Mouse (Mus musculus) yolk sac, embryonic 10.5 days (tissue): ENCODE data around the gene Gnai3.

Source experiments
- DNase-seq: peaks from one replicate; pipeline ENCODE4 v3.0.0-alpha.2; 2017; ENCODE audit warnings: low spot score

Gnai3 gene

DNA sequence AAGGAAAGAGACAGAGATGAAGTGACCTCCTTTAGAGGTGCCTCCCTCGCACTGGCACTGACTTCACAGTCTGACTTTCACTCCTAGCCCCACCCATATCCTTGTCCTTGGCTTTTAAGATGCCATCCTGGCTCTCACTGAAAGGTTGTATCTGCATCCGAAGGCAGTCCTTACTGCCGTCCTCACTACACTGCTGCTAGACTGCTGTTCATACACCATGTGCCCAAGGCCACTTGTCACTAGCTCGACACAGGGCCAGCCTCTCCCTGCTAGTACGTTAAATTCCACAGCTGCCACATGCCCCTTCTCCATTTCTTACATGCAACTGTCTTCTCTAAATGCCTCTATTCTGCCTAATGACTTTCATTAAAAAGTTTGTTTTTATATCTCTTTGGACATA, 34.6 kb downstream of the Gnai3 start:
- DNase-seq: no peak

DNA sequence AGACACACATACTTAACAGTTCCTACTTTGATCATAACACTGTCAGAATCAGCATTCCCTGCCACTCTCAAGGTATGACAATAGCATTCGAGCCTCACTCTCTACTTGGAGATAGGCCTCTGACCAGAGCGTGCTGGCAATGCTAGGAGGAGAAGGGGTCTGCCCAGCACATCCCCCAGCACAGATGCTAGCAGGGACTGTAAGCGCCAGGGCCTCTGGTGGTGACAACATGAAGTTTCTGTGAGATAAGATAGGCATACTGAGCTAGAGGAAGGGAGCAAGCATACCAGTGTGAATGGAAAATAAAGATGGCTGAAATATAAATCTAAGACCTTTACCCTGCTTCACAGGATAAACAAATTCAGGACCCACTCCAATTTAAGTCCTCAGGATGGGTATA, 40.7 kb downstream of the Gnai3 start:
- no peak for DNase-seq

DNA sequence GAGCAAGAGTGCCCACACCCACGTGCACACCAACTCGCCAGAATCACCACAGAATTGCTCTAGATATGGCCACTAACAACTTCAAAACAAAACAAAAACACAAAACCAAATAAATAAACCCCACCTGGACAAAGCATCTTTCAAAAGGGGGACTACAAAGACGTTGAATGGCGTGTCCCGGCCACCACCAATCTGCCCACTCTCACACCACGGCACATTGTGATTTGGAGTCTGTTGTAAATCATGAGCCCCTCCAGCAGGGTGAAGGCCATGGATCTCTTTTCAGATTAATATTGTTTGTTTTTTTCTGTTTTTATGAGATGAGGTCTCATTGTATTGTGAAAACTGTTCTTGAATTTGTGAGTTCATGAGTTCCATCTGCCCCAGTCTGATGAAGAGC, 43.9 kb downstream of the Gnai3 start:
- DNase-seq: no peak

DNA sequence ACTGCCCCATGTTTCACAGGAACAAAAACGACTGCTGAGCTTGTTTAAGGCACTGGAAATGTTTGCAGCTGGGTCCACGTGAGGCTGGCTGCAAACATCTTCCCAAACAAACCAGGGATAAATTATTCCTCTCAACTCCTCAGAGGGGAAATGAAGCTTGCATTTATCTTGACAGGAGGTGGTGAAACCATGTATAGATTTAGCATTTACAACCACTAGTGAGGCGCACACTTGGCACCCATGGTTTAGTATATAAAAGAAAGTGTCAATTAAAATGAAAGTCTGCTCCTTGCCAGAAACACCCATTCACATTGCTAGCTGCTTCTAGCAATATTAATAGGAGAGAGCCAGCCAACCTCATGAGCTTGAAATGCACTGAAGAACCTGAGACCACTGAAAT, 44.4 kb downstream of the Gnai3 start:
- no peak for DNase-seq

DNA sequence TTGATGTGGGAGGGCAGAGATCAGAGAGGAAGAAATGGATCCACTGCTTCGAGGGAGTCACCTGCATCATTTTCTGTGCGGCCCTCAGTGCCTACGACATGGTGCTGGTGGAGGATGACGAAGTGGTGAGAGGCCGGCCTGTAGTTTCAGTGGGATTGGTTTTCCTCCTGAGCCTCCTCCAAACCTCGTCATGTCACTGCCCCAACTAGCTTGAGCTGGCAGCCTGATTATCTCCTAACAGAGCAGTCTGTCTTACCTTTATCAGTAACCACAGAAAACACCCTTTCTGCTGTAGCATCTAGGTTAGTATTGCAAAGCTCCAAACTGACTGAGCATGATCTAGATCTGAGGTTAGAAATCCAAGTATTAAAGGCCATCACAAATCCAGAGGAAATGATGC, 47.6 kb downstream of the Gnai3 start:
- DNase-seq: no peak

DNA sequence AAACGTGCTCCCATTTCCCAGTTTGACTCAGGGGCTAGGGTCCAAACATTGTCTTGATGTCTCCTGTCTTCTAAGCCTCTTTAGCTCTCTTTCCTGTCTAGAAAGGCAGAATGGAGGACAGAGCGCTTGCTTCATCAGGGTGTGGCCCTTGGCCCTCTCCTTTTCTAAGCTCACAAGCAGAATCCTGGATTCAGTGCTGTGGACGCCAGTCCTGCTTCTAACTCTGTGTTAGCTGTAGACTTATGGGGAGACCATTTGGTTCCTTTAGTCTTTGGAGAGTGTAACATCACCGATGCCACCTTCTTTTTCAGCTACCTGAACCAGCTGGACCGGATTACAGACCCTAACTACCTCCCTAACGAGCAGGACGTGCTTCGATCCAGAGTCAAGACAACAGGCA, 48.3 kb downstream of the Gnai3 start:
- no peak for DNase-seq

DNA sequence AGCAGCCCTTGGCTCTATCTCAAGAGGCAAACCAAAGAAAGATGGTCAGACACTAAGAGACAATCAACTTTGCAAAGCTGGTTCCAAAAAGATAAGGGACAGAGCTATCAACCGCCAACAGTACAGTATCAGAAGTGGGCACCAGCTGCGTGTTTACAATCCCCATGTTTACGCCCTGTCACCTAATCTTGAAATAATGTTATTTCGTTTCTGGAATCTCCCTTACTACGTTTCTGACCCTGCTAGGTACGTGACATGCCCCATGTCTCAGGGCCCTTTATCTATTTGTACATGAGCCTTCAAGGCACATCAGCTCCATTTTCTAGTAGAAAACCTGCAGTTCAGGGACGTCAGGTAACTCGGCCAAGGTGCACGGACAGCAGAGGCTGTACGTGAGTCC, 49.2 kb downstream of the Gnai3 start:
- peak; percentile 15 for DNase-seq

DNA sequence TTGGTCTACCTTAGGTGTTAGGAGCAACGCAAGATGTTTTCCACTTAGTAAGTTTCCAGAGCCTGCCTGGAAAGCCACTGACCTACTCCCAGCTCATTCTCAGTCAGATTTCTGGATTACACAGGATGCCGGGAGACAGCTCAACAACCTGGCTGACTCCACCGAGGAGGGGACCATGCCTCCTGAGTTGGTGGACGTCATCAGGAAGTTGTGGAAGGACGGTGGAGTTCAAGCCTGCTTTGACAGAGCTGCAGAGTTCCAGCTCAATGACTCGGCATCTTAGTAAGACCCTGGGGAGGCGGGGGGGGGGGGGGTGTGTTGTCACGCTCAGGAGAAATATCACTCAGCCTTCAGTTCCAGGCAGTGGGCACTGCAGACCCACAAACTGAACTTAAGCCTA, 49.7 kb downstream of the Gnai3 start:
- DNase-seq: no peak

DNA sequence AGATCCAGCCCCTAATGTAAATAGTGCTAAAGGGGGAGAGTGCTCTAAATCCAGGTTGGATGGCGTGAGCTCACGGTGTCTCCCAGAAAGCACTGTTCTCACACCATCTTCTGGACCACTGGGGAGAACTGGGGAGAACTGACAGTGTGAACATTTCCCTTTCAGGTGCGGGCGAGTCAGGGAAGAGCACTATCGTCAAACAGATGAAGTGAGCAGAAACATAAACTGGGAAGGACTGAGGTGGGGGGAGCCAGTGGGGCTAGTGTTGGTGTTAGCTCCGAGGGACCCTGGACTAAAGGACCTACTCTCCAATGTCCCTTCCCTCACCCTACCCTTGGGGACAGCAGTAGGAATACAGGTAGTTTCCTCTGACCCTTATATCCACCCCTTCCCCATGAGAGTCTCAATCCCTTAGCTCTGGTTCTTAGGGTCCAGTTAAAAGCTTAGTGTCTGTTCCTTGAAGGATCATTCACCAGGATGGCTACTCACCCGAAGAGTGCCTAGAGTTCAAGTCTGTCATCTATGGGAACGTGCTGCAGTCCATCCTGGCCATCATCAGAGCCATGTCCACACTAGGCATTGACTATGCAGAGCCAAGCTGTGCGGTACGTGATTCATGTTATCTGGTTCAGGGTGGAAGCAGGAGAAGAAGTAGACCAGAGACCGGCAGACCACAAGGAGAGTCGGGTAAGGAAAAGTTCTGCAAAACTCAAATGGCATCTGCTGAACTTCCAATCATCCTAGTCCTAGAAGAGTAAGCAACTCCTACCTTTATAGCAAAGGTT, 50.8 kb downstream of the Gnai3 start:
- DNase-seq: no peak

DNA sequence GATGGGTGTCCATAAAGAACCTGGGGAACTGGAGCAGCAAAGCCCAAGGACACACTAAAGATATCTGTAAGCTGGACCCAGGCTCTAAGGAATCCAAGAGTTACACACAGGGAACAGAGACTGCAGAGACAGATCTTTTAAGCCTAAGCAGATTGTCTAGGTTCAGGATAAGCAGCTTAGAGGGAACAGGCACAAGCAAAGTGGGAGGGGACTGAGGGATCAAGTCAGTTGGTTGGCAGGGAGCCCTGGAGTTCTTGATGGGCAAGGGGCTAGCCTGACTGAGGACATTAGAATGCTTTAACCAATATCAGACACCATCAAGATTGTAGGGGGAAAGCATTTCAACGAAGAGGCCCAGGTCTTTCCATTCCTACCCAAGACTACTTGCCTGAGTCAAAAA, 51.8 kb downstream of the Gnai3 start:
- DNase-seq: no peak

DNA sequence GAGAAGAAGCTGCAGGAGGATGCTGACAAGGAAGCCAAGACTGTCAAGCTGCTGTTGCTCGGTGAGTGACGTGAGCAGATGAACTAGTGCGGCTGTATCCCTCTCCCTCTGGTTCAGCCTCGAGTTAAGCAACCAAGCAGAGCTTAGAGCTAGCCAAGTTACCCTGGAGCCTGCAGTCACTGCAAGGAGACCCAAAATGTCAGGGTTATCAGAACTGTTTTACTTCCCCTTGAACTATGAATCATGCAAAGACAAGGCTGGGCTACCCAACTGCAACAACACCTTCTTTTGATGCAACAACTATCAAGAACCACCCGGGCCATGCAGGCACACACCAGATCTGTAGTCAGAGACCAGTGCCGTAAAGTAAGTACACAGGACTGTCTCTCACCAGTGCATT, 52.6 kb downstream of the Gnai3 start:
- DNase-seq: no peak

DNA sequence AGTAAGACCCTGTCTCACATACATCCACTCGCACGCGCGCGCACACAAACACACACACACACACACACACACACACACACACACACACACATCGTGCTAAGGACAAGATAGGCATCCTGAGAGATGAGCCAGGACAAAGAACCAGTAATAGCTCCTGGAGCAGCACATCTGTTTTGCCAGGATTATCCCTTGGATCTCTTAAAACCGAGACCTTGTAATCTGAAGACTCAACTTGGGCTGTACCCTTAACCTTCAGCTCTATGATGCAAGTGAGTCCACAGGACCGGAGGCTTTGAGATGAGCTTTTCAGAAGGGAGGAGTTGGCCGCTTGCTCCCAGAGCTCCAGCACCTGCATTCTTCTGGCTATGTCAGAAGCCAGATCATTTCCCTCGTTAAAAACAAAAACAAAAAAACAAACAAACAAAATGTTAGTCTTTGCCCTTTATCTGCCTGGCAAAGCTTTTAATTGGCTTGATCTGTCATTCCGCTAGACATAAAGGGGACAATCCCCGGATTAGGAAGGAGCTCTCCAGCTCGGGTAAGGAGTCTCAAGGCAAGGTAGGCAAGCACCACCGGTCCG, 53.3 kb downstream of the Gnai3 start, which contains the start of gene Gnat2:
TSS of gene Gnat2 (plus strand) at position 254 of the 580 bp plus-strand sequence.
- DNase-seq: no peak

DNA sequence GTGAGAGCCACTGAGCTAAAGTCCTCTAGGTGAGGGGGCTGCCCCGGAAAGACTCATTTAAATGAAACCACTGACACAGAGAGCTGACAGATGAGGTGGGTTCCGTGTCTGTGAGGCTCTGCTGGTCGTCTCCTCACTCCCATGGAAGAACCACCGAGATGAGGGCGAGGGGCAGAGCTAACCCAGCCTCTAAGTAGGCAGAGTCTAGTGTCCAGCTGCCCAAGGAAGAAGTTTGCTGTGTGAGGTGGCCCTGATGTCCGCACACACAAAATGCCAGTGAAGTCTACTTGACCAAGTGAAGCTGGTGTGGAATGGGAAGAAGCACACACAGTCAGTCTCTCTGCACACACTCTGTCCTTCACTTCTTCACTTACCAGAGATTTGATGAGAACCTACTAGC, 53.9 kb downstream of the Gnai3 start:
- DNase-seq: no peak

DNA sequence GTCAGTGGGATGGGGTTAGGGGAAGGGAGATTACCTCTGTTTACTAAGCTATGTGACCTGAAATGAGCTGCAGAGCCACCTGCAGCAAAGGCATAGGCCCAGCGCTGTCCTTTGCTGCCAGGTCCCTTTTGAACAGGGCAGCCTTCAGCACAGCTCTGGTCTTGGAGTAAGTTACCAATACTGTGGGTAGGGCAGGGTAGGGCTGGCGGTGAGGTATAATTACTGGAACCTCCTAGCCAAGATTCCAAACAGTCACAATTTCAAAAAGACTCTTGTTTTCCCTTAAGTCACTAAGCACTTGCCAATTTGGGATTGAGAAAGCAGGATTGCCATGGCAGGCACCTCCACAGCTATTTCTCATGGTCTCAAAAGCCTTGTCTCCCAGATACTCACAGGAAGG, 55.4 kb downstream of the Gnai3 start:
- no peak for DNase-seq

DNA sequence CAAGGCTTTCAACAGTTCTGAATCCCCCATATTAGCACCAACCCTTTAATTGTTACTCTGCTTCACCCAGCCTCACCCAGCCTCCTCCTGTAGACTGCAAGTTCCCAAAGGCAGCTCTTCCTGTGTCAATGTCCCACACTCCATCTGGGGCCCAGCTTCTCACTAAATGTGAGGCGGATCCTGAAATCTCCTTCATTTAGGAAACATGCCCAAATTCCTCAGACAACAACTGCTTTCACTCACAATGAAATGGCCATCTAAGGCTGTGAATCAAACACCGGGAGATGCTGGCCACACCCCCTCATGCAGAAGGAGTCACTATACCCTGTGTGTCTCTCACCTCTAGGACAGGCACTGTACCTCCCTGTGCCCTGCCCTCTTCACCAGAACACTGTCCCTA, 56.0 kb downstream of the Gnai3 start:
- no peak for DNase-seq

DNA sequence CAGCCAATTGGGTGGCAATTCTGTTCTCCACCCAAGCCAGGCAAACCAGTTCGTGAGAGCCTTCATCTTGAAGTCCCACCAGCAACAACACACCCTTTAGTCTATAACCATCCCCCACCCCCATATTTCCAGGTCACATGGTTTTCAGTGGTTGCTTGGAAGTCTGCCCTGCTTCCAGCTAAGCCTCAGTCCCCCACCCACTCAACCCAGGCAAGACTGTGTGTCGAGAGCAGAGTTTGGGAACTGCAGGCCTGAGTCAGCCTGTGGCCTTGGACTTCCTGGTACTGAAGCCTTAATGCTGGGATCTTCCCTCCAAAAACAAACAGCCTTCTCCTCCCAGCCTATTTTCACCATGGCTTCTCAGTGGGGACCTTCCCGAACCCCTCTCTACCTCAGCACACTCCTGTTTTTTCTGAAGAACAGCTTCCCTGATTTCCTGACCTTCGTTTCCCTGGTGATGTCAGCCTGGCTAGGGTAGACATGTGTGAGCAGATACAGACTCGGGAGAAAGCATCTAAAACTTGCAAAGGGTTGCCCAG, 57.0 kb downstream of the Gnai3 start:
- DNase-seq: no peak

DNA sequence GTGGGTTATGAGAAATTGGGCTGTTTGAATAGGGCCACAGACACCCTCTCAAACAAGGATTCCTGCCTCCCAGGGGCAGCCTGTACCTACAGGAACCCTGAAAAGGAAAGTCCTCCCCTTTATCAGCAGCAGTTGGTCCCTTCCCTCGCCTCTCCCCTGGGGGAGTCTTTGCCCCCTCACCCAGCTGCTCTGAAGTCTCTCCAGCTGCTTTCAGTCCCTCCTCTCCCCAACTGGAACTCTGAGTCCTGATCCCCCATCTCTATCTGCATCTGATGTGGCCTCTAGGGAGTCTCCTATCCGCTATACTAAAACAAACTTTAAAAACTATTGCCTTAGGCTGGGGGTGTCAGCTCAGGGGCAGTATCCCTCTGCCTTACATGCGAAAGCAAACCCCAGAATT, 58.6 kb downstream of the Gnai3 start:
- DNase-seq: no peak

DNA sequence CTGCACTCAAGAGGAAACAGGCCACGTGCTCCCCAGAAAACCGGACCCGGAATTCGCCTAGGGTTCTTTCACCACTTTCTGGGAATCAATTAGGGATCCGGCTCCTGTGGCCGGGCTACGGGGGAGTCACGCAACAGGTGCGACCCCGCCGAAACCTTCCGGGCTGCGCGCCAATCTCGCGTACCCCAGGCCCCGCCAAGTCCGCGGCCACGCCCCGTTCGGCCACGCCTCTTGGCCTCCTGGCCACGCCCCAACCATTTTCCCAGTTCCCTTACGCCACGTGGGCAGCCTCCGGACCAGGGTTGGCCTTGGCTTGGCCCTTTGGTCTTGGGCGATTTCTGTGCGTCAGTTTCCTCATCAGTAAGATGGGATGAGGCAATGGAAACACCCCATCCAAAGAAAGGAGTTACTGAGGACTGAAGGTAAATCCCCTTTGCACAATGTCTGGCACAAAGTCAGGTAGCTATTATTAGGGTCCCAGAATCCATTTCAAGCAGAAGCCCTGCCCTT, 59.4 kb downstream of the Gnai3 start, which contains the start of gene Ampd2:
TSS of gene Ampd2 (minus strand) at position 182 of the 510 bp plus-strand sequence.
- DNase-seq: peak; percentile 90

DNA sequence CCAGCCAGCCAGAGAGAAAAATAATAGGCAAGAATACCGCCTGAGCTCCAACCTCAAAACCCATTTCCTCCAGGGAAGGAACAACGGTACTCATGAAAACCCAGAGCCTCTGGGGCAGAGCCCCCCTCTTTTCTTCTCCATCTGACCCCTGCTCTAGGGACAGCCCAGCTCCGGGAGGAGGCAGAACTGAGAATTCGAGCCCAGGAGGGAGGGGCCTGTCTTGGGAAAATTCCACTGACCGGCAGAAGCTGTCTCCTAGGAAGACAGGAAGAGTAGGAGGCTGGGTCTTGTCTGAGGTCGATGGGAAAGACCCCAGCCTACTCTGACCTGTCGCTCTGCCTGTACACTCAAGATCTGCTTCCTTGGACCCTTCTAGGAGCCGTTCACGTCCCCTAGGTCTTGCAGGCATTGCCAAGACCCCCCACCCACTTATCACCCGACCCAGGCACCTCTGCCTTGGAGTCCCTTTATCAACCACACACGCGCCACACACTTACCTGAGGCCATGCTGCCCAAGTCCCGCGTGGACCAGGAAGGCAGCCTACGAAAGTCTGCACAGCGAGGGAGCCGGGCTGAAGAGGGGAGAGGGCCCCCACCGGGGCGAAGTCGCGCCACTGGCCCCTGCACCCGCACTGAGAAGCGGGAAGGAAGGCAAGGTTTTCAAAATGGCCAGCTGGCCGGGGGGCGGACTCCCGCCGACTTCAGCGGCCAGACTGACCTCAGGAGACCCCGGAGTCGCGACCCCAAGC, 60.1 kb downstream of the Gnai3 start:
- peak; percentile 87 for DNase-seq

DNA sequence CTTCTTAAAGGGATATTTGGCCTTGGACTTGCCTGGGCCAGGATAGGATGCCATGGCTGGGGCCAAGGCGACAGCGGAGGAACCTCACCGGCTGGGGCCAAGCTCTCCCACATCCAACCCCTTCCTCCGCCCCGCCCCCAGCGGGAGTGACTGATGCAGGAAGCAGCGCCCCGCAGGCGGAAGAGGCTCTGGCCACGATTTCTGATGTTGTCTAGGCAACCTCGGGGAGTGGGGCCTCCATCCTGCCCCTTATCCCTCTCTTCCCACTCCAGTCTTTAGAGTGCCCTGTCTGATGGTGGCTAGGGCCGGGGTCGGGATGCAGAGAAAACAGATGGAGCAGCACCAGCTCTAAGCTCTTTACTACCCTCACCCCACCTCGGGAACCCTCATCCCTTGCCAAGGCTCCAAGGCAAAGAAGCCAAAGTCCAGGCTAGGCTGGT, 60.6 kb downstream of the Gnai3 start:
- DNase-seq: peak; percentile 91

DNA sequence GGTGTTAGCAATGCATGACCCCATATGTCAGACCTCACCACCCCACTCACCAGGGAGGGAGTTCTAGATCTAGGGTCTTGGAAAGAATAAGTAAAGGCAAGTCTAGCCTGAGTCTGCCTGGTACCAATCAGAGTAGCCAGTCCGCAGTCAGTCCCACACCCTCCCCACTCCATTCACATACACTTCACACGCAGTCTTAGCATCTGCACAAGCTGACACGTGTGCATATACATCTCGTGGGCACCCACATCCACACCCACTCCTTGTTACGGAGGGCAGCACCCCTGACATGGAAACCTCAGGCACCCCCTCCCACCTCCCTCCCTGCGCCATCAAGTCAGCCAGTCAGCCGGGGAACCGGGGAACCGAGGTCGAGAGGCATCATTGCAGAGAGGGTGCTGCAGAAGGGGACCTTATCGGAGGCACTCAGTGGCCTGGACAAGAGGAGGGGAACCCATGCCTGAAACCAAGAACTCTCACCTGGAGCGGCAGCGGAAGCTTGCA, 61.1 kb downstream of the Gnai3 start:
- no peak for DNase-seq

DNA sequence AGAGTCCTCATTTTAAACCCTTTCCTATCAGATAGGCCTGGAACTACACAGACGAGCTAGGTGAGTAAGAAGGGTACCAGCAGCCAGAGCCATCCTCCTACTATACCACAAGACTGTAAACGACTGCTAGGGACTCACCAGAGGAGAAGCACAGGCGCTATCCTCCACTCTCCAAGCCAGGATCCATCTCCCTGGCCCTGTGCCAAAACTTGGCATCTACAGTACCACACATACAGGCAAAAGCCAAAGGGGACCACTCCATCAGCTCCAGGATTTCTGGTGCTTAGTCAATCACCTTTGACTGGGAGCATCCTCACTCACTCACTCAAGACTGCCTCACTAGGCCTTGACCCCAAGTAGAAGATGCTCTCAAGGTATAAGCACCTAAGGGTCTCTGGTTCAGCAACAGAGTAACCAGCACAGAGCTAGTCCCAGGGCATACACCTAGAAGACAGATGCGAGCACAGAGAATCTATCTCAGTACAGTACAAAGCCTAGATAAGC, 62.0 kb downstream of the Gnai3 start:
- no peak for DNase-seq
